Mouse (Mus musculus): ENCODE measurements at regions not wholly inside any gene's neighbourhood (a gene's known extent, or its start where the extent isn't known, plus 50 kb on each side); places are given as distances from the start of the nearest gene placed in this dataset.

DNA sequence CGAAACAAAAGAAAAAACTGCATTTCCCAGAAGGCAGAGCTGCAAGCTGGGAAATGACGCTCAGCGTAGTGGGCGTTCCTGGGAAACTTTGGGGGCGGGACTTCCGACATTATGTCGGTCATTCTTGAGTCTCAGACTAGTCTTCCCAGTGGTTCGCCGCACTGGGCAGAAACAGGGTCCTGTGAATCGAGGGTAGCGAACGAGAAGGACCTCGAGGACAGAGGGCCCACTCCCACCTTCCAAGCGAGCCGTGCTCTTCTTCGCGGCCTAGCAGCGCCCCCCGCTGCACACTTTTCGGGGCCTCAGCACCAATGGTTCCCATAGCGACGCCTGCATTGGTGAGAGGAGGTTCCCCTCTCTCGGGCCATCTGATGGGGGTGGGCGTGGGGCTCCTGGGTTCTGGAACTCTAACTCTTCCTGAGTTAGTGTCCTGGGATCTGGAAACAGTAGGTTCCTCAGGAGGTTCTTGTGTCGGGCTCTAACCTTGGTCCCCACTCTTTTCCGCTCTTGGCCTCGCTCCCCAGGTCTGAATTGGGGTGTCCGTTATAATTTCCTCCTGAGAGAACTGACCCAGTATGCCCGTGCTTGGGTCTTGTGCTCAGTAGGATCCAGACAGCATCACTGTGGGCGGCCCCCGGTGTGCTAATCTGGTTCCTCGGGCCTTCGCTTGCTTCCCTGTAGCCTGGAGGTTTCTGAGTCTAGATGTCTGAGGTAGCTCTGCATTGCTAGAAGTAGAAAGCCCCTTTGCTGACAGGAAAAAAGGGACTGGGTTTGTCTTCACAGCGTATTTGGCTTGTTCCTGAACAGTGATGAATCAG lies 52.8 kb upstream of the Gramd1a start:
- DNase-seq (ENCODE audit: low spot score in 2 of 2) = peak; percentile 29 to 63

DNA sequence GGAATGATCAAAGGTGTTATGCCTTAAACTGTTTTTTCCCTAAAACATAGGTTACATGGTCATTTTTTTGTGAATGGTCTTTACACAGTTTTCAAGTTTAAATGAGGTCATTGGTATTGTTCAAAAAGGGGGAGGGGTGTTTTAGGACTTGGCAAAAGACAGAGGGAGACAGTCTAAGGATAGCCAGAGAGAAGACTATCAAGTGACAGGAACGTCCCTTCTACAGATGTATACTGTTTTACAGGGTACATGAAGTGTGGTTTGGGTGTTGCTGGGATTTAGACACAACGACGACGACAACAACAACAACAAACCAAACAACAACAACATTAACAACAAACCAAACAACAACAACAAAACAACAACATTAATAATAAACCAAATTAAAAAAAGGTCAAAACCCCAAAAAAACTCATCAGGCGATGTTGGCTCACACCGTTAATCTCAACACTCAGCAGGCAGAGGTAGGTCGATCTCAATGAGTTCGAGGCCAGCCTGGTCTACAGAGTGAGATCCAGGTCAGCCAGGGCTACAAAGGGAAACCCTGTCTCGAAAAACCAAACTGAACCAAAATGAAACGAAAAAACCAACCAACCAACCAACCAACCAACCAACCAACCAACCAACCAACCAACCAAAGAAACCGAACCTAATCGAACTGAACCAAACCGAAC lies 52.0 kb upstream of the Gramd1a start:
- no peak for DNase-seq (ENCODE audit: low spot score in 2 of 2)
